Mouse (Mus musculus) liver, embryonic 13.5 days (tissue): ENCODE results near the gene Clock. TPM values are rescaled to one million over a fixed set of nuclear protein-coding genes. Genes with fewer than 3 reads are reported as not detected.

ENCODE experiments used
- polyA plus RNA-seq: library from polyadenylated mRNA; unstranded; fragments of >200 nt; fragmentation: Nextera tagmentation; extraction: Ambion mirVana; gene quantifications from 2 replicates; pipeline ENCODE4 v1.2.1, GENCODE M21; 2015

Clock gene
- polyA plus RNA-seq, 1 experiment from 2014 or later: 1.7 TPM

Other genes with a start within 250 kb of the Clock start
- 14.4 and 15.2 TPM in 2 replicates for gene Srd5a3, start 164.5 kb downstream of the Clock start, polyA plus RNA-seq
- 31.5 and 31.6 TPM in 2 replicates for gene Tmem165, start 120.9 kb downstream of the Clock start, polyA plus RNA-seq
- not detected in 2 replicates for gene Pdcl2, start 26.4 kb upstream of the Clock start, polyA plus RNA-seq
- gene Nmu, start 59.0 kb upstream of the Clock start, polyA plus RNA-seq: not detected in 2 replicates
- gene Gm7271, start 179.2 kb upstream of the Clock start, polyA plus RNA-seq: not detected in 2 replicates
- gene Exoc1, start 224.5 kb upstream of the Clock start, polyA plus RNA-seq: 12.8 and 13.6 TPM in 2 replicates